Mouse (Mus musculus) kidney, postnatal 14 days (tissue): Measurements from ENCODE around the gene Saysd1.

Source experiments
- DNase-seq: peaks from one replicate; pipeline ENCODE4 v3.0.0; 2022; ENCODE audit warnings: mixed read lengths

Gene Saysd1

DNA sequence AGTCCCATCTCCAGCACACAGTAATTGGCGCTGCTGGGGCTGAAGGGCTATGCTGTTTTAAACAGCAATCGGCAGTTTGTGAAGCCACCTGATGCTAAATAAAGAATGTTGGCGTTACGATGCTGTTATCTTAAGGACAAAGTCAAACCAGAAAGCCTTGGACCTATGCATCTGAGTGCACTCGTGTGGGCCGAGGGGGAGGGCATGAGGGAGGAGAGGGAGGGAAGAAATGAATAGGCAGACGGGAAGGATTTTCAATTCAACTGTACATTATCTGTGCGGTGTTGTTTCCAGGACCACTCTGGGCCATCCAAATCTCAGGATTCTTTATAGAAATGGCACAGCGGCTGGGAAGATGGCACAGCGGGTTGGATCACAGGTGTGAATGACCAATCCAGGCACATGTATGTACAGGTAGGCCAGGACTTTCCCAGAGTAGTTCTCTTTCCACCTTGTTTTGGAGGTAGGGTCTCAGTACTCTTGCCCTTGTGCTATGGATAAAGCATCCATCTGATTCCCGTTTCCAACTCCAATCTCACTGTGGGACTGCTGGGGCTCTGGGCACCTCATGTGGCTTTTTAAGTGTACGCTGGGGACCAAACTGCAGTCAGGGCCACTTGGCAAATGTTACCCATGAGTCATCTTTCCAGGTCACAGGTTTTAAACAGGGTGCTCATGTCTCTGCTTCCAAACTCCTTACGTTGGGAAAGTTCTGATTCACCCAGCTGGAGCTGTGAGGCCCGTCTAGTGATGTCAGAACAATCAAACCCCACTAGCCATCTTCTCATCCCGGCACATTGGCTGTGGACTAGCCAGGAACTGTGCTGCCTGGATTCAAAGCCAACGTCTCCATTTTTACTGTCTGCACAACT lies at the start of gene Saysd1:
Gene Saysd1, minus strand, starts transcription at position 51 of the 872 bp plus-strand sequence.
- DNase-seq = no peak

DNA sequence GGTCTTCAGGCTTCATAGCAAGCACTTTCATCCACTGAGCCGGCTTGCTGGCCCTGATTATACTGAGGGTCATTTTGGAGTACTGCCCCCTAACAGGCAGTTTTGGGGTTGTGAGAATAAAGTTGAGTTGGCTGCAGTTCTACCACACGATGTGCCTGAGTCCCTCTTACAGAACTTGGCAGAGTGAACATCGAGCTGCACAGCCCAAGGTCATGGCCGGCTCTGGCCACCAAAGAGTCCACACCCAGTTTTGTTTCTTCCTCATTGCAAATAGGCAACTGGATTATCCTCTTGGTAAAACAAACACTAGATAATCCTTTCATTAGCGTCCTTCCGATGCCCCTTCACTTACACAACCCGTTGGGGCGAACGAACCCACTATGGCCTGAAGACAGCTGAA lies 47.1 kb upstream of the Saysd1 start:
- DNase-seq = no peak

GRCm38 (mm10) chr14:20183701-20184100 lies 45.4 kb upstream of the Saysd1 start:
- no peak for DNase-seq

DNA sequence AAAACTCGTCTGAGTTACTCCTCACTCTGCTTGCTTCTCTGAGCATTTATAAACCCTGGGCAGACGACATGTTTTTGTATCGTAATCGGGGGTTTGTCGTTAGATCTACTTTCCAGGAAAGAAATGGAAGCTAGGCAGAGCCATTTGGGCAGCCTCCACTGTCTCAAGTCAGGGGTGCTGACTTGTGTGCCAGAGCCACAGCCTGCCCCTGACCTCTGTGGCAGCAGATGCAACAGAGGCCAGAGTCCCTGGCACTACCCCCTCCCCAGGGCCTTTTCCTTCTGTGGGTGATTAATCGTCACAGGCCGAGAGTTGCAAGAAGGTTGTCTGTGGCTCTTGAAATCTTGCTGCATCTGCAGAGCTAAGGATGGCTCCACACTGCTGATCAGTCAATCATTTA lies 44.3 kb upstream of the Saysd1 start:
- no peak for DNase-seq

- DNase-seq = peak; percentile 95
These were observed 43.2 kb upstream of the Saysd1 start, which contains the start of gene Kcnk5 for GRCm38 (mm10) chr14:20181466-20181921. Gene Kcnk5 (minus strand): TSS chr14:20181809.

- no peak for DNase-seq
These were observed 42.4 kb upstream of the Saysd1 start for GRCm38 (mm10) chr14:20180751-20181162.

- DNase-seq = no peak
These were observed 42.0 kb upstream of the Saysd1 start for GRCm38 (mm10) chr14:20180304-20180703.

DNA sequence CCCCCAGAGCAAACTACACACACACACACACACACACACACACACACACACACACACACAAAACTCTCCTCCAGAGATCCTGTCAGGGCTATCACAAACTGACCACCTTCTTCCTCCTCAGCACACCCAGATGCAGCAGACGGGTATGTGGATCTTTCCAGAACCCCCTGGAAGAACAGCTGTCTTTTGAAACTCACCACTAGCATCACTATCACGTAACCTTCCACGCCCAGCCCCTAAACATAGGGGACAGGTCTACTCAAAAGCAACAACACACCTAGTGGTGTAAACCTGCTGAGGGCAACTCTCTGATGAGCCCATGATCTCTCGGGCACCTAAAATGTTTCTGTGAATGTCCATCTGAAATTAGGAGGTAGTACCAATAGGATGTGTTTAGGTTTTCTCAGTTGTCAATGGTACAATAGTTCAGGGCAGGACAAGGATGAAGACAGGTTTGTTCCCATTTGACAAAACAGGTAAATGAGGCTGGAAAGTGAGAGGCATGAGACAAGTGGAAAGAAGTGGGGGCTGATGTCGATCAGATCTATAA lies 41.5 kb upstream of the Saysd1 start:
- no peak for DNase-seq

- DNase-seq = no peak
These were observed 40.7 kb upstream of the Saysd1 start for GRCm38 (mm10) chr14:20179080-20179479.

DNA sequence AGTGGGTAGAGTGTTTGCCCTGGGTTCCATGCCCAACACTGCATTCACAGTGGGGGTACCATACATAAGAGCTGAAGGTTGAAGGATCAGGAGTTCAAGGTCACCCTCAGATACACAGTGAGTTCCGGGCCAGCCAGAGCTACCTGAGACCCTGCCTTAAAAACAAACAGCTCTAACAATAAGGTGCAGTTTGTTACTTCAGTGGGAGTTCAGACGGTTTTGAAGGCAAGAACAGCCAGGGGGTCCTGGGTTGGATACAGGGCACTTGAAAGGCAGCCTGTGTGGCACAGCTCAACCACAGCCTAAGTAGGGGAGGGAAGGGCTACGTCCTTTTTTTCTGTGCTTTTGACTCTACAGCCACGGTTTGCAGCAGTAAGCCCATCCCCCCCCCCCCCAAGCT lies 40.3 kb upstream of the Saysd1 start:
- no peak for DNase-seq

DNA sequence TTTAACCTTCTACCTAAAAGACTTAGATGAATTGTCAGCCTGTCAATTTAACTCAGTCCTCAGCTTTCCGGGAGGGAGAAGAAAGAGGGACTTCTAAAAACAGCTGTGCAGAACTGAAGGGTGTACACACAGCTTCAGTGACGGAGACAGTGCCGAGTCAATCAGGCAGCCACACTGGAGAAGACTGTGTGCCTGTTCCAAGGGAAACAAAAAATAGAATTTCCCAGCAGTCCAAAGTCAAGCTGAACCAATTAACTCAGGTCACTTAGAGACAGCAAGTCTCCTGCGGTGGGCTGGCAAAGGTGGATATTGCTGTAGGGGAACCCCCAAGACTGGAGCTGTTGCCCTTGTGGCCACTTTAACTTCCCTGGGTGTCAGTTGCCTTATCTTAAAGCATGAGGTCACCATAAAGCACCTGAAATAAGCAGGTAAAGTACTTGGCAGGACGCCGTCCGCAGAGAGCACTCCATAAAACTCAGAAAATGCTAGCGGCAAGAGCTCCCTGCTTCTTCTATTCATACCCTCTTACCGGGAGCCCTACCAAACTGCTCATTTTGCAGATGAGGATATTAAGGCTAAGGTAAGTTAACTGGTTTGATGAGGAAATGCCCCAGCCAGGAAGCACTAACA lies 39.3 kb upstream of the Saysd1 start:
- DNase-seq = no peak

DNA sequence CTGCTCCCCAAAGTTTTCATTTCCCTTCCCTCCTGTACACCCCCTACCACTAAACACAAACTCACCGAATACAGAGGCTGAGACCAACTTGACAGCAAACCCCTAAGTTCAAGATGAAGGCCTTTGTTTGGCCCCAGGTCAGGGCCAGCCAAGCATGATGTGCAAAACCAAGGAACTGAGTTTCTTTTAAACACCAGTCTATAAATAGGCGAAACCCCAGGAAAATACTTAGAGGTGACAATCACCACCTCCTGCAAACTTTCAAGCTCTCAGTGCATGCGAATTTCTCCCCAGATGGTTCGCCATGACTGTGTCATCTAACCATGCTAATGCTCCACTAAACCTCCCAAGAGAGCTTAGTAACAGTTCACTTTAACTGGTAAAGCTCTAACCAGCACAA lies 37.4 kb upstream of the Saysd1 start:
- no peak for DNase-seq

GRCm38 (mm10) chr14:20175114-20175513 lies 36.8 kb upstream of the Saysd1 start:
- no peak for DNase-seq

DNA sequence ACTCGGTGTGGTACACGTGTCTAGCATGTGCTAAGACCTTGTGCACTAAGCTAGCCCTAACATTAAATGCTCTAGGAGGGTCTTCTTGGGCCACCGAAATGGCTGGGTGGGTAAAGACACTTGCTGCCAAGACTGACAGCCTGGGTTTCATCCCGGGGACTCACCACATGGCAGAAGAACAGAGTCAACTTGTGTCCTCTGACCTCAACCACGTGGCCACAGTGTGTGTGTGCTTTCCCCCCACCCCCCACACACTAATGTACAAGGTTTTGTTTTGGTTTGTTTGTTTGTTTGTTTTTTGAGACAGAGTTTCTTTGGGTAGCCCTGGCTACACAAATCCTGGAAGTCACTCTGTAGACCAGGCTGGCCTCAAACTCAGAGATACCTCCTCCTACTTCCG lies 36.4 kb upstream of the Saysd1 start:
- no peak for DNase-seq

- DNase-seq = no peak
These were observed 35.6 kb upstream of the Saysd1 start for GRCm38 (mm10) chr14:20173873-20174490.

GRCm38 (mm10) chr14:20172924-20173323 lies 34.6 kb upstream of the Saysd1 start:
- no peak for DNase-seq

DNA sequence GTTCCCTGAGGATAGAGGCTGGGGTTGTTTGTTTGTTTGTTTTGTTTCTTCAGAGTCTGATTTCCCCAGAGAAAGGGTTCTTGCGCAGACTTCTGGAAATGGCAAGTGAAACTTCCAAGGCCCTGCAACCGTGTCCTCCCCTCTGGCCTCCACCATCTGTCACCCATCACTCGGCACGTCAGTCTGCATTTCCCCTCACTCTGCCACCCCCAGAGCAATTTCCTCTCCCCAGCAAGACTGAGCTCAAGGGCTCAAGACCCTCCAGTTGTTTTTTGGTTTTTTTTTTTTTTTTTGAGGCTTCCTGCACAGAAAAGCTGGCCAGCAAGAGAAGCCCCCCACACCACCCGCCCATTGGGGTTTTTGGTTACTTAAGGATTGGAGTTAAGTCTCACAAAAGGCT lies 34.2 kb upstream of the Saysd1 start:
- no peak for DNase-seq

DNA sequence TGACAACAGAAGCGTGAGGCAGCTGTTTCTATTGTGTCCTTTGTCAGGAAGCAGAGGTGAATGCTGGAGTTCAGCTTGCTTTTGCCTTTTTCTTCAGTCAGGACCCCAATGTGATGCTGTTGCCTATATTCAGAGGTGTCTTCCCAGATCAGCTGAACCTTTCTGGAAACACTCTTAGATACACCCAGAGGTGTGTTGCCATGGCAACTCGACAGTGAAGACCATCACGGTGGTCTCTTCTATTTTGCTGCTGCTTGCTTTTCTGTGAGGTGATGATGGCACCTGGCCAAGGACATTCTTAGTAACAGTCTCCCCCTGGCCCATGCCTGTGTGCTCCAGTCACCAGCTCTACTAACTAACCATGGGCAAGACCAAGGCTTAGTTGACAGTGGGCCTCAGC lies 33.5 kb upstream of the Saysd1 start:
- DNase-seq = no peak

DNA sequence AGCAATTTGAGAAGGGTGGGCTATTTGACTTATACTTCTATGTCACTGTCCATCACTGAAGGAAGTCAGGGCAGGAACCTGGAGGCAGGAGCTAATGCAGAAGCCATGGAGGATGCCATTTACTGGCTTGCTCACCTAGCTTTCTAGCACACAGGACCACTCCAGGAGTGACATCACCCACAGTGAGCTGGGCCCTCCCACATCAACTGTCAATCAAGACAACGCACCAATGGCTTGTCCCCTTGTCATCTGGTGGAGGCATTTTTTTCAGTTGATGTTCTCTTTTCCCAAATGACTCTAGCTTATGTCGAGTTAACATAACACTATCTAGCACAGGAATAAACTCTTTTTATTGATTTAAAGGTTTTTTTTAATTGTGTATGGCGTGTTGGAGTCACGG lies 30.9 kb upstream of the Saysd1 start:
- DNase-seq = no peak

- DNase-seq = no peak
These were observed 30.1 kb upstream of the Saysd1 start for GRCm38 (mm10) chr14:20168478-20168877.

DNA sequence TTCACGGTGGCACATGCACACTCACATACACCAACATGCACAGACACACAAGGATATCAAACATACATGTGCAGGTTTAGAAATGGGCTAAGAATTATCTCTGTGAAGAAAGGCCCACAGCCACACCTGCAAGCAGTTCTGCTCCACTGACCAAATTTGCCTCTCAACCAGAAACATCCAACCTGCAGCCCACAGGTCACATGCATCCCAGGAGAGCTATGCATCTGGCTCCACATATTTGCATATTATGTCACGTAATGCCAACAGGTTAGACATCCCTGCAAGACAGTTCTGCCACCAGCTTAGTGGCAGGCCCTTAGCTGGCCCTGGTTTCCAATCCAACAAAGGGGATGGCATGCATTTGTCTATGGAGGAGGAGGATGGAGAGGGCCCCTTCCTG lies 29.7 kb upstream of the Saysd1 start:
- no peak for DNase-seq

- peak; percentile 84 for DNase-seq
These were observed 27.1 kb upstream of the Saysd1 start for GRCm38 (mm10) chr14:20165413-20165812.

- DNase-seq = peak; percentile 61
These were observed 26.1 kb upstream of the Saysd1 start for GRCm38 (mm10) chr14:20164438-20164837.
